Mouse (Mus musculus) midbrain, embryonic 11.5 days (tissue): ENCODE measurements around the gene Phldb2. TPM values are rescaled to one million over a fixed set of nuclear protein-coding genes. Genes with fewer than 3 reads are reported as not detected.

ENCODE experiments used
- ATAC-seq: fragments of 200-750 bp; cut with Nextera tagmentation; 2 replicates; pipeline ENCODE4 v1.8.0; 2017; ENCODE audit warnings: moderate TSS enrichment, moderate library complexity; ENCODE audit not compliant: low FRiP score
- DNase-seq: peaks from one replicate; pipeline ENCODE4 v3.0.0; 2015; ENCODE audit warnings: low spot score; ENCODE audit errors: missing footprints
- H3K27ac ChIP-seq: fragments of 300-500 bp; sonication (generic); 2 replicates; pipeline ENCODE4 v1.5.1; 2014; ENCODE audit warnings: low read depth, low read length
- H3K27me3 ChIP-seq: fragments of 300-500 bp; sonication (generic); 2 replicates; pipeline ENCODE4 v1.6.1; 2014; ENCODE audit warnings: mild to moderate bottlenecking, low read length, moderate library complexity, mixed read lengths; ENCODE audit not compliant: control insufficient read depth, insufficient read depth
- H3K36me3 ChIP-seq: fragments of 300-500 bp; sonication (generic); 2 replicates; pipeline ENCODE4 v1.6.1; 2014; ENCODE audit warnings: mild to moderate bottlenecking, low read length, moderate library complexity, mixed read lengths; ENCODE audit not compliant: control insufficient read depth, insufficient read depth
- H3K4me1 ChIP-seq: fragments of 300-500 bp; sonication (generic); 2 replicates; pipeline ENCODE4 v1.6.1; 2014; ENCODE audit warnings: low read length; ENCODE audit not compliant: control insufficient read depth, insufficient read depth
- H3K4me2 ChIP-seq: fragments of 300-500 bp; sonication (generic); 2 replicates; pipeline ENCODE4 v1.6.1; 2014; ENCODE audit warnings: mild to moderate bottlenecking, moderate library complexity
- H3K4me3 ChIP-seq: fragments of 300-500 bp; sonication (generic); 2 replicates; pipeline ENCODE4 v1.5.1; 2014; ENCODE audit warnings: low read depth, low read length
- H3K9ac ChIP-seq: fragments of 300-500 bp; sonication (generic); 2 replicates; pipeline ENCODE4 v1.6.1; 2014; ENCODE audit warnings: low read length
- H3K9me3 ChIP-seq: fragments of 300-500 bp; sonication (generic); 2 replicates; pipeline ENCODE4 v1.6.1; 2016; ENCODE audit warnings: low read length; ENCODE audit not compliant: control insufficient read depth
- WGBS: fragments of 180-500 bp; shearing (Covaris S2); extraction: QIAGEN DNeasy Blood & Tissue Kit; methylation state at CpG from one replicate; pipeline ENCODE4 v1.1.7; 2014; 5-methylcytosine and 5-hydroxymethylcytosine counted together
- polyA plus RNA-seq: library from polyadenylated mRNA; unstranded; fragments of >200 nt; fragmentation: Nextera tagmentation; extraction: Ambion mirVana; gene quantifications from 2 replicates; pipeline ENCODE4 v1.2.1, GENCODE M21; 2014

The Phldb2 gene
- polyA plus RNA-seq, 1 experiment from 2014 or later, result 28.2 TPM

GRCm38 (mm10) chr16:45890471-45891200 lies 62.8 kb downstream of the Phldb2 start:
- Histone ChIP-seq H3K4me2 (no peak overlapping the region), H3K27me3 (no peaks in the 10 kb centered on the region), H3K4me3 (no peak overlapping the region), H3K4me1 (no peaks in the 10 kb centered on the region), H3K27ac (no peak overlapping the region), H3K9ac (no peak overlapping the region), H3K36me3 (no peaks in the 10 kb centered on the region), H3K9me3 (no peaks in the 10 kb centered on the region)
- no peak for ATAC-seq
- DNase-seq, result no peak
- WGBS, result 83% methylated on average over 4 of the region's 4 CpGs

GRCm38 (mm10) chr16:45889636-45890035 lies 63.8 kb downstream of the Phldb2 start:
- no peak overlapping the region for H3K4me3 ChIP-seq
- no peak for ATAC-seq
- no peaks in the 10 kb centered on the region for H3K9me3 ChIP-seq
- WGBS, result 84% methylated on average over 4 of the region's 4 CpGs
- H3K4me2 ChIP-seq, result no peak overlapping the region
- H3K27me3 ChIP-seq, result no peaks in the 10 kb centered on the region
- no peak overlapping the region for H3K9ac ChIP-seq
- no peak overlapping the region for H3K27ac ChIP-seq
- no peaks in the 10 kb centered on the region for H3K36me3 ChIP-seq
- H3K4me1 ChIP-seq, result no peaks in the 10 kb centered on the region
- peak; percentile 61 for DNase-seq

- Histone ChIP-seq H3K27ac (no peak overlapping the region), H3K4me3 (no peak overlapping the region), H3K4me2 (no peak overlapping the region), H3K9ac (no peak overlapping the region), H3K27me3 (no peaks in the 10 kb centered on the region), H3K36me3 (no peaks in the 10 kb centered on the region), H3K4me1 (no peaks in the 10 kb centered on the region), H3K9me3 (no peaks in the 10 kb centered on the region)
- 85% methylated on average over 5 of the region's 5 CpGs for WGBS
- no peak for ATAC-seq
- DNase-seq, result peak; percentile 74
Observed at GRCm38 (mm10) chr16:45886599-45886998, 66.8 kb downstream of the Phldb2 start.

GRCm38 (mm10) chr16:45884194-45884593 lies 69.2 kb downstream of the Phldb2 start:
- H3K4me3 ChIP-seq, result no peak overlapping the region
- WGBS, result 84% methylated on average over 2 of the region's 2 CpGs
- no peaks in the 10 kb centered on the region for H3K9me3 ChIP-seq
- H3K9ac ChIP-seq, result no peak overlapping the region
- H3K27ac ChIP-seq, result no peak overlapping the region
- H3K36me3 ChIP-seq, result no peaks in the 10 kb centered on the region
- H3K27me3 ChIP-seq, result no peaks in the 10 kb centered on the region
- no peaks in the 10 kb centered on the region for H3K4me1 ChIP-seq
- ATAC-seq (no peak), DNase-seq (no peak)
- no peak overlapping the region for H3K4me2 ChIP-seq

- Histone ChIP-seq H3K4me2 (no peak overlapping the region), H3K4me1 (no peaks in the 10 kb centered on the region), H3K27ac (no peak overlapping the region), H3K9me3 (no peaks in the 10 kb centered on the region), H3K27me3 (no peaks in the 10 kb centered on the region), H3K4me3 (no peak overlapping the region), H3K36me3 (no peaks in the 10 kb centered on the region), H3K9ac (no peak overlapping the region)
- ATAC-seq, result no peak
- WGBS, result 86% methylated on average over 7 of the region's 7 CpGs
- peak; percentile 35 for DNase-seq
Observed at GRCm38 (mm10) chr16:45881177-45881832, 72.1 kb downstream of the Phldb2 start.

GRCm38 (mm10) chr16:45880101-45880751 lies 73.2 kb downstream of the Phldb2 start:
- H3K36me3 ChIP-seq, result no peaks in the 10 kb centered on the region
- DNase-seq, result no peak
- H3K9me3 ChIP-seq, result no peaks in the 10 kb centered on the region
- no peak overlapping the region for H3K27ac ChIP-seq
- H3K27me3 ChIP-seq, result no peaks in the 10 kb centered on the region
- no peak for ATAC-seq
- H3K9ac ChIP-seq, result no peak overlapping the region
- H3K4me2 ChIP-seq, result no peak overlapping the region
- WGBS, result 87% methylated on average over 6 of the region's 6 CpGs
- no peaks in the 10 kb centered on the region for H3K4me1 ChIP-seq
- H3K4me3 ChIP-seq, result no peak overlapping the region

- ATAC-seq (no peak), DNase-seq (no peak)
- Histone ChIP-seq H3K4me1 (no peaks in the 10 kb centered on the region), H3K9me3 (no peaks in the 10 kb centered on the region), H3K4me2 (no peak overlapping the region), H3K27ac (no peak overlapping the region), H3K4me3 (no peak overlapping the region), H3K27me3 (no peaks in the 10 kb centered on the region), H3K36me3 (no peaks in the 10 kb centered on the region), H3K9ac (no peak overlapping the region)
- WGBS, result 83% methylated on average over 1 of the region's 1 CpGs
Observed at GRCm38 (mm10) chr16:45877739-45878138, 75.7 kb downstream of the Phldb2 start.

- WGBS, result 84% methylated on average over 5 of the region's 5 CpGs
- no peak overlapping the region for H3K4me3 ChIP-seq
- H3K27ac ChIP-seq, result no peak overlapping the region
- no peak overlapping the region for H3K4me2 ChIP-seq
- H3K27me3 ChIP-seq, result no peaks in the 10 kb centered on the region
- H3K4me1 ChIP-seq, result no peaks in the 10 kb centered on the region
- H3K9ac ChIP-seq, result no peak overlapping the region
- H3K9me3 ChIP-seq, result no peaks in the 10 kb centered on the region
- H3K36me3 ChIP-seq, result no peaks in the 10 kb centered on the region
- ATAC-seq (no peak), DNase-seq (no peak)
Observed at GRCm38 (mm10) chr16:45877171-45877570, 76.2 kb downstream of the Phldb2 start.

GRCm38 (mm10) chr16:45873397-45873796 lies 80.0 kb downstream of the Phldb2 start:
- Histone ChIP-seq H3K9ac (no peak overlapping the region), H3K9me3 (no peaks in the 10 kb centered on the region), H3K36me3 (no peaks in the 10 kb centered on the region), H3K4me3 (no peak overlapping the region), H3K4me2 (no peak overlapping the region), H3K27ac (no peak overlapping the region), H3K4me1 (no peaks in the 10 kb centered on the region), H3K27me3 (no peaks in the 10 kb centered on the region)
- ATAC-seq (no peak), DNase-seq (no peak)
- 84% methylated on average over 4 of the region's 4 CpGs for WGBS
